Mouse (Mus musculus): Measurements from ENCODE around the gene Pcgf3. TPM values are rescaled to one million over a fixed set of nuclear protein-coding genes. Genes with fewer than 3 reads are reported as not detected.

Gene Pcgf3
- polyA plus RNA-seq, 1 experiment from 2014 or later = 10.0 TPM

DNA sequence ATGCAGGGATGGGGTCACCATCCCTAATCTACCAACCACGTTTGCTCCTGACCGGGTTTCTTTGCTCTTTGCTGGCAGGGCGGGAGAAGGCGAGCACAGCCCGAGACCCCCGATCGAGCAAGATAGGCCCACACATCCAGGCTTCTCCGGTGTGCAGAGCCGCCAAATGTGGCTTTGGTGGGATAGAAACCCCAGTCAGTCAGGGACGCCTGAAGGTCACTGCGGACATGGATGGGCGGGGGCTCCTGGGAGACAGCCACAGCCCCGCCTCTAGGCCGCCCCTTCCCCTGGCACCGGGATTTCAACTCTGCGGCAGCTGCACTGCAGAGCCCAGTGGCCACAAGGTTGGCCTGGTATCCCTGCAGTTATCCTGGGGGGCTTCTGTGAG, 89.2 kb downstream of the Pcgf3 start:
- TF ChIP-seq CTCF (IDR thresholded peaks at IDR 0.05; ENCODE audit: low read depth) = no peak
- no peak for TF ChIP-seq EP300 (optimal IDR thresholded peaks at IDR 0.05)
- peak overlapping the region; percentile 41 for H3K4me2 ChIP-seq (replicated peaks; ENCODE audit: low read depth)
- no peak overlapping the region for H3K4me3 ChIP-seq (ENCODE audit: low read depth, low read length)
- WGBS = under 1% methylated on average over 16 of the region's 16 CpGs
- H3K9me3 ChIP-seq (ENCODE audit: control insufficient read depth, low read length) = no peaks in the 10 kb centered on the region
- no peaks in the 10 kb centered on the region for H3K36me3 ChIP-seq (ENCODE audit: control insufficient read depth, insufficient read depth, low read length)
- H3K27ac ChIP-seq (replicated peaks) = no peak overlapping the region
- no peak for DNase-seq (ENCODE audit: low spot score)
- no peaks in the 10 kb centered on the region for H3K4me1 ChIP-seq (replicated peaks; ENCODE audit: control insufficient read depth, insufficient read depth)
- no peaks in the 10 kb centered on the region for H3K27me3 ChIP-seq (ENCODE audit: control insufficient read depth, insufficient read depth, low read length)
- ATAC-seq (ENCODE audit: low FRiP score, low TSS enrichment) = no peak; the same call in 1 of the 2 replicates
- no peak overlapping the region for H3K9ac ChIP-seq (ENCODE audit: low read length)

DNA sequence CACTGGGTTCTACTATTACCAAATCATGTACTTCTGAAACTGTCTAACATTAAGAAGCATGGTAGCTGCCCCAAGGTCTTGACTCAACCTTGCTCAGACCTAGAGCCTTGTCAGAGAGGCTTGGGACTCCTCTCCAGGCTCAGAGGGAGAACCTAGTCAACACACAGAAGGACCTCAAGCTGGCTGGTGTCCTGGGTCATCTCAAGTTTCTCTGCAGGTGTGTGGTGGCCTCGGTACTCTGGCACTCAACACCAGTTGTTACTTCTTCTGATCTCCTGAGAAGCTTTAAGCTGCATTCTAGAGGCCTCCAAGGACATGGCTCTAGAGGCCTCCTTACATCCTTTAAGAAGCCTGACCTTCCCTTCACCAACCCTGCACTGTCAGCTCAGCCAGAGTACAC, 93.0 kb downstream of the Pcgf3 start:
- no peak for TF ChIP-seq CTCF (IDR thresholded peaks at IDR 0.05; ENCODE audit: low read depth)
- TF ChIP-seq EP300 (optimal IDR thresholded peaks at IDR 0.05) = no peak
- Histone ChIP-seq H3K9ac (ENCODE audit: low read length) (no peak overlapping the region), H3K4me2 (replicated peaks; ENCODE audit: low read depth) (no peak overlapping the region), H3K4me1 (replicated peaks; ENCODE audit: control insufficient read depth, insufficient read depth) (no peaks in the 10 kb centered on the region), H3K9me3 (ENCODE audit: control insufficient read depth, low read length) (no peaks in the 10 kb centered on the region), H3K27me3 (ENCODE audit: control insufficient read depth, insufficient read depth, low read length) (no peaks in the 10 kb centered on the region), H3K36me3 (ENCODE audit: control insufficient read depth, insufficient read depth, low read length) (no peaks in the 10 kb centered on the region), H3K27ac (replicated peaks) (no peak overlapping the region), H3K4me3 (ENCODE audit: low read depth, low read length) (no peak overlapping the region)
- no peak for DNase-seq (ENCODE audit: low spot score)
- ATAC-seq (ENCODE audit: low FRiP score, low TSS enrichment) = no peak
- 61% methylated on average over 1 of the region's 1 CpGs for WGBS

Other genes with a start within 250 kb of the Pcgf3 start
- 27.6 and 27.9 TPM in 2 replicates for gene Dr1, start 192.3 kb upstream of the Pcgf3 start, polyA plus RNA-seq (2015; fragmentation: Nextera tagmentation; extraction: Ambion mirVana)
- gene Pigg, start 148.6 kb upstream of the Pcgf3 start, polyA plus RNA-seq (2015; fragmentation: Nextera tagmentation; extraction: Ambion mirVana) = 3.7 and 4.2 TPM in 2 replicates
- gene Gm42517, start 93.3 kb upstream of the Pcgf3 start, polyA plus RNA-seq (2015; fragmentation: Nextera tagmentation; extraction: Ambion mirVana) = 0.08 and 0.13 TPM in 2 replicates
- 0.07 and 0.12 TPM in 2 replicates for gene Pde6b, start 72.8 kb upstream of the Pcgf3 start, polyA plus RNA-seq (2015; fragmentation: Nextera tagmentation; extraction: Ambion mirVana)
- 507 and 641 TPM in 2 replicates for gene Atp5k, start 26.8 kb upstream of the Pcgf3 start, polyA plus RNA-seq (2015; fragmentation: Nextera tagmentation; extraction: Ambion mirVana)
- gene Mfsd7a, start 12.3 kb upstream of the Pcgf3 start, polyA plus RNA-seq (2015; fragmentation: Nextera tagmentation; extraction: Ambion mirVana) = 1.1 and 1.2 TPM in 2 replicates
- gene Cplx1, start 88.8 kb downstream of the Pcgf3 start, polyA plus RNA-seq (2015; fragmentation: Nextera tagmentation; extraction: Ambion mirVana) = 1.8 and 2.2 TPM in 2 replicates
- gene Gak, start 168.5 kb downstream of the Pcgf3 start, polyA plus RNA-seq (2015; fragmentation: Nextera tagmentation; extraction: Ambion mirVana) = 36.1 and 38.3 TPM in 2 replicates
- gene Tmem175, start 168.5 kb downstream of the Pcgf3 start, polyA plus RNA-seq (2015; fragmentation: Nextera tagmentation; extraction: Ambion mirVana) = 15.6 and 17.0 TPM in 2 replicates
- gene Idua, start 199.1 kb downstream of the Pcgf3 start, polyA plus RNA-seq (2015; fragmentation: Nextera tagmentation; extraction: Ambion mirVana) = 5.3 and 5.9 TPM in 2 replicates
- 4.6 and 4.9 TPM in 2 replicates for gene Dgkq, start 208.4 kb downstream of the Pcgf3 start, polyA plus RNA-seq (2015; fragmentation: Nextera tagmentation; extraction: Ambion mirVana)
- 0.17 and 0.22 TPM in 2 replicates for gene Slc26a1, start 214.3 kb downstream of the Pcgf3 start, polyA plus RNA-seq (2015; fragmentation: Nextera tagmentation; extraction: Ambion mirVana)
- gene Fgfrl1, start 231.2 kb downstream of the Pcgf3 start, polyA plus RNA-seq (2015; fragmentation: Nextera tagmentation; extraction: Ambion mirVana) = 21.2 and 22.2 TPM in 2 replicates